Mouse (Mus musculus) urinary bladder, postnatal 10 days (tissue): ENCODE results near the gene Ripk1.

ENCODE experiments used
- DNase-seq: peaks from one replicate; pipeline ENCODE4 v3.0.0; 2022; ENCODE audit warnings: low spot score

Ripk1 gene

GRCm38 (mm10) chr13:34002058-34003006 is at the start of gene Ripk1, which contains the start of gene Serpinb6a:
Ripk1 (plus strand) TSS chr13:34002363.
Serpinb6a (minus strand) TSS chr13:34002794.
- DNase-seq = peak; percentile 62

GRCm38 (mm10) chr13:33952947-33953346 is 49.2 kb upstream of the Ripk1 start:
- no peak for DNase-seq

- no peak for DNase-seq
Measured at GRCm38 (mm10) chr13:33956571-33957421, 45.4 kb upstream of the Ripk1 start.

GRCm38 (mm10) chr13:33959771-33960170 is 42.4 kb upstream of the Ripk1 start:
- DNase-seq = no peak

- peak; percentile 11 for DNase-seq
Measured at GRCm38 (mm10) chr13:33964206-33965046, 37.7 kb upstream of the Ripk1 start, which contains the start of gene Nqo2. Nqo2 (plus strand) TSS chr13:33964687.

DNA sequence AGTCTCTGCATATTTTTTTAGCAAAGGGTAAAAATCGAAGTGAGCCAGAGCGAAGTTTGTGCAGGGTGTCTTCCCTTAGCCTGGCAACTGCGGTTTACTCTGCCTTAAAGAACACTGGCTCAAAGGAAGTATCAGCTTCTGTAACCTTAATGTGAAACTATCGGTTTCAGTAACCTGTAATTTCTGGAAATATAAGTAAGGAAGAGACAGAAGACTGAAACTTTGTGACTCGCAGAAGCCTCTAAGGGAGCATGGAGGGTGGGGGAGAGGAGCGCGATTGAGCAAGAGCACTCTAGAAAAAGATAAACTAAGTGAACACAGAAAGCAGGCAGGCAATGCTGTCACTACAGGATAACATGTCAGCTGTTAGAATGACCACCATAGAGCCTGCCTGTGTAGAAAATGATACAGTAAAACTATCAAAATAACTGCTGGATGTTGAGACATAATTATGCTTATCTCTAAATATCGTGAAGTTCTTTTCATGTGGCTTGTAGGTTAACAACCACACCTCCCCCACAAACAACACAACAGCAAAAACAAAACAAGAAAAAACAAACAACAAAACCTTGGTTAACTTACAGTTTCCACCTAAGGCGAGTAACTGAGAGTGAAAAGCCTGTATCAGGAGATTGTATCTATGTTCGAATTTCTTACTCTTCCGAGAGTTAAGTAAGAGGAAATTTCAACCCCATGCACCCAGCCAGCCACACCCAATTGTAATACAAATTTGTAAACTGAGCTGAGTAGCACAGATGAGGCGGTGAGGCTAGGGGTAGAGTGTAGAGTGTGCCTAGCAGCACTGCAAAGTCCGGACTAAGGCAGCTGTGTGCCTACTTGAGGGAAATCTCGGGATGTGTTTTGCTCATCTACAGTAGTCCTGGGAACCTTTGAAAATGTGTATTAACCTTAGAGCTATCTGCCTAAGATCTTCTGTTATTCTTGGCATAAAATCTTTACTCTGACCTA is 36.8 kb upstream of the Ripk1 start:
- DNase-seq = no peak

DNA sequence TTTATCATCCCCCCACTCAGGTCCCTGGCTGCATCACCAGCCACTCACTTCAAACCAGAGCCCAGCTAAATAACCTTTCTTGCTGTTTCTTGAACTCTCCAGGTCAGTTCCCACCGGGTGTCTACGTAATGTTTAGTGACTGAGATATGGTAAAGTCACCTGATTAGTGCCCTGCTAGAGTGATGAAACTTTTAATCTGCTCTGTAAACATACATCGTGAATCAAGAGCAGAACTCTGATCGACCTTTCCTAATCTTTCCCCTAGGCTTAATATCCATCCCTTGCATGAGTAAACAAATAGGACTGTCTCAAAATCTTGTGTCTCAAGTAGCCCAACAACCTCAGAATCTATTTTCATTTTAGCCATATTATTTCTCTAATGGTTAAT is 36.1 kb upstream of the Ripk1 start:
- no peak for DNase-seq

GRCm38 (mm10) chr13:33966574-33966973 is 35.6 kb upstream of the Ripk1 start:
- no peak for DNase-seq

GRCm38 (mm10) chr13:33989625-33990024 is 12.5 kb upstream of the Ripk1 start:
- DNase-seq = no peak

DNA sequence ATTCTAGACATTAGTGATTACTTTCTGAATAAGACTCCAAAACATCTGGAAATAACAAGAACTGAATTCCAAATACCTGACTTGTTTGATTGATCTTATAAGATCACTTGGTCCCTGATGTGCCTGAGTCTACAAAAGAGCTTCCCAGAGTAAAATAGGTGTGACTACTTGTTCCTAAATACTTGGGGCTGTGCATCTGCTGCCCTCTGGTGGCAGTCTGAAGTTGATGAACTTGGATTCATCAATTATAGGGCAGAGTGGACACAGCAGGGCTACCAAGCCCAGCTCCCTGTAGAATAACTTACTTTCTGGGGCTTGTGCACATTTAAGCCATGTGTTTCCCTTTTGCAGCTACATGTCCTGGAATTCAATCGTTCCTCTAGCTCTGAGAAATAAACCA is 7.0 kb upstream of the Ripk1 start:
- DNase-seq = no peak

DNA sequence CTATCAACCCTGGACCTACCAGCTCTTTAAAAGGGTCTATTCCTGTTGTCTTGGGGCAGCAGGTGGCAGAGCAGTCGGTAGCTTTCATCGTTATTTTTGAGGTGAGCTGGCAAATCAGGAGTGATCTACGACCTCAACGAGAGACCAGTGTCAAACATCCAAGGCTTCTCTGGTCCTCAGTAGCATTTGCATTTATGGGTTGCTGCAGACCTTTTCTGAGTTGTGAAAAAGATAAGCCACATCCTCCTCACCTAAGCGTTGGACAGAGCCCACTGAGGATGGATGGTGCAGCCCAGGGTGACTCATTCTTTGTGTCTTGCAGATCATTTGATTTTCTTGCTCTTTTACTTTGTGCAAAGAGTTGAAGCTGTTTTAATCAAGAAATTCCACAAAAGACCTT is 895 bp downstream of the Ripk1 start:
- DNase-seq = no peak

DNA sequence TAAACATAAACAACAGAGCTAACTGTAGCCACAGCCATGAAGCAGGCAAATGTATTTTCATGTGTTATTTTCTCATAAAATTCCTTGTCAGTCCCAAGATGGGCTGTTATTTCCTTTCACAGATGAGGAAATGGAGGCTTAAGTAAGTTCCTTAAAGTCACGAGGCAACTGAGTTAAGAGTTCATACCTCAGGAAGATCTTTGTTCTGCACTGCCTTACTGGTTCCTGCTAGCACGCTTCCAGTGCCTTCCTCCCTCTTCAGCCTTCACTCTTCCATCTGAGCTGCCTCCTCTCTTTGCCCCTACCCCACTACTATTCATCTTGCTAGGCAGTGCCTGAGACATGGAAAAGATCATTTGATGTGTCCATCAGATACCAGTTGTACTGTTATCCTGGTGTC is 5.1 kb downstream of the Ripk1 start:
- no peak for DNase-seq

DNA sequence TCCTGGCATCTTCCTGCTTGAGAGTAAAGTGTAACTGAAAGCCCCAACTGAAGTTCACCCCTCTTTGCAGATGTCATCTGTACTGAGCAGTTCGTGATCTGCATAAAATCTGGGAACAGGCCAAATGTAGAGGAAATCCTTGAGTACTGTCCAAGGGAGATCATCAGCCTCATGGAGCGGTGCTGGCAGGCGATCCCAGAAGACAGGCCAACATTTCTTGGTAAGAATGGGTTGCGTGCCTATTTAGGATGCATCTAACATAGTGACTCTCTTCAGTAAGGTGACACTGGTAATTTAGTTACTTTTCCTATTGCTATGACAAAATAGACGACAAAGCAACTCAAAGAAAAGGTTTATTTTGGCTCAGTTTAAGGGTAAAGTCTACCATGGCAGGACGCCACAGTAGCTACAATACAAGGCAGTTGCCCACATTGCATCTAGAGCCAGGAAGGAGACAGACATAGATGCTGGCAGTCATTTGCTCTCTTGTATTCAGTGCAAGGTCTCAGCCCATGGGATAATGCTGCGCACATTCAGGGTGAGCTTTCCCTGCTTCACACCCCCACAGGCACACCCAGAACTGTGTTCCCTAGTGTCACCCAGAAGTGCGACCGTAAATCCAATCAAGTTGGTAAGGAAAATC is 14.9 kb downstream of the Ripk1 start:
- DNase-seq = no peak

- DNase-seq = no peak
Measured at GRCm38 (mm10) chr13:34018521-34018920, 16.4 kb downstream of the Ripk1 start.

- DNase-seq = no peak
Measured at GRCm38 (mm10) chr13:34021998-34022397, 19.8 kb downstream of the Ripk1 start.

GRCm38 (mm10) chr13:34032041-34032440 is 29.9 kb downstream of the Ripk1 start:
- no peak for DNase-seq

GRCm38 (mm10) chr13:34035424-34035823 is 33.3 kb downstream of the Ripk1 start:
- DNase-seq = no peak

GRCm38 (mm10) chr13:34036726-34037125 is 34.6 kb downstream of the Ripk1 start:
- no peak for DNase-seq

DNA sequence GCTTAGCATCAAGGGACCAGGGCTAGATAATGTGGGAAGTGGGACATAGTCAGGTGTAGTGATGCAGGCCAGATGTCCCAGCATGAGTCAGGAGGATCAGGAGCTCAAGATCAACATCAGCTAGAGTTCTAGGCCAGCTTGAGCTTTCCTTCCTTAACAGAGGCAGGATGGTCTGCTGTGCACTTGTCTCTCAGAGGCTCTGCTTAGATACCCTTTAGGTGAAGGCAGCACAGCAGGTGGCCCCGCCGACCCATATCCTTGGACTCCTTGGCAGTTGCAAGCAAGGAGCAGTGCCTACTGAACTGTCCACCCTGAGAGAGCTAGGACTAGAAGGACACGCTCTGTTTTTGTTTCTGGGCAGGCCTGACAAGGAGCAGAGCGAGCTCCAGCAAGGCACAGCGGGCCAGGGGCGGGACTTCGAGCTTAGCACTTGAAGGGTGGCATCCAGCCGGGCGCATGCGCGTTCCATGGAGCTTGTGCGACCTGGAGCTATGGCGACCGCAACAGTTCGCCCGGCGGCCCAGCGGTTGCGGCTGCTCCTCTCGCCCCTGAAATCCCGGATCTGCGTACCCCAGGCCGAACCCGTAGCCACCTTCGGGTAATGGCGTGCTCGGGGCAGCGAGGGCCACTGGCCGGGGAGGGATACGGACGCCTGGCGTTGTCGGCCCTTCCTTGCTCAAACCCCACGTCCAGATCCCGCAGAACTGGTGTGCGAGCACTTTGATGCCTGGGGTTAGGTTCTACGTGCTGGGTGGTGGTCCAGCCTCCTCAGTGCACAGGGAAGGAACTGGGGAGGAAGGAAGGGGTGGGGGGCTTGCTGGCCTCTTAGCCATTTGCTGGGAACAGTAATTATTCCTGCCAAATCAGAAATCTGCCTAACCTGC is 35.3 kb downstream of the Ripk1 start, which contains the start of gene Bphl:
Gene Bphl, plus strand, starts transcription at position 426 of the 884 bp plus-strand sequence.
- peak; percentile 59 for DNase-seq
